Mouse (Mus musculus) heart, postnatal 0 days (tissue): Measurements from ENCODE around the gene Prss35.

Source experiments
- CTCF ChIP-seq: IDR thresholded peaks from 2 replicates; pipeline ENCODE4 v1.5.1; 2016; ENCODE audit warnings: antibody characterized with exemption, control low read depth, low read depth
- EP300 ChIP-seq: IDR thresholded peaks from 2 replicates; pipeline ENCODE4 v1.6.1; 2016; ENCODE audit warnings: antibody characterized with exemption, low read depth

DNA sequence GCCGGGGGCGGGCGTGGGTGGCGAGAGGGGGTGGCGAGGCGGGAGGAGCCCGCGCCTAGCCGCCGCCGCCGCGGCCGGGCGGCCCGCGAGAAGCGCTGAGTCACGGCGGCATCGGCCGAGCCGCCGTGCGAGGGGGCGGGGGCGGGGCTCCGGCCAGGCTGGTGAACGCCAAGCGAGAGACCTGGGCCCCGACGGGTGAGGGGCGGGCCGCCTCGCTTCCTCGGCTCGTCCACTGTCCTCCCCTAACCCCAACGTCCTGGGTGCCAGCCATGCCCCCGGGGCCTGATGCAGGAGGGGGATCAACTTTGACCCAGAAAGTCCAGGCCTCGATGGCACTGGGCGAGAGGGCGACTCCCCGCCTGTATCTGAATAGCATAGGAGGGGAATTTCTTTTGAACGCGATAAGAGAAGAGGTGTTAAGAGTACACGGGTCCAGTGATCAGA, 47.6 kb upstream of the Prss35 start, which contains the start of gene Me1:
- TF ChIP-seq EP300 (no peak), CTCF (no peak)
